Mouse (Mus musculus): ENCODE data around the gene Lrrc73. TPM values are rescaled to one million over a fixed set of nuclear protein-coding genes. Genes with fewer than 3 reads are reported as not detected.
A peak's percentile ranks its signal among the peaks of the same experiment; 100 is the strongest.

The Lrrc73 gene
- total RNA-seq (2021), result 10 to 100 TPM; 63.1 to 73.6 TPM

DNA sequence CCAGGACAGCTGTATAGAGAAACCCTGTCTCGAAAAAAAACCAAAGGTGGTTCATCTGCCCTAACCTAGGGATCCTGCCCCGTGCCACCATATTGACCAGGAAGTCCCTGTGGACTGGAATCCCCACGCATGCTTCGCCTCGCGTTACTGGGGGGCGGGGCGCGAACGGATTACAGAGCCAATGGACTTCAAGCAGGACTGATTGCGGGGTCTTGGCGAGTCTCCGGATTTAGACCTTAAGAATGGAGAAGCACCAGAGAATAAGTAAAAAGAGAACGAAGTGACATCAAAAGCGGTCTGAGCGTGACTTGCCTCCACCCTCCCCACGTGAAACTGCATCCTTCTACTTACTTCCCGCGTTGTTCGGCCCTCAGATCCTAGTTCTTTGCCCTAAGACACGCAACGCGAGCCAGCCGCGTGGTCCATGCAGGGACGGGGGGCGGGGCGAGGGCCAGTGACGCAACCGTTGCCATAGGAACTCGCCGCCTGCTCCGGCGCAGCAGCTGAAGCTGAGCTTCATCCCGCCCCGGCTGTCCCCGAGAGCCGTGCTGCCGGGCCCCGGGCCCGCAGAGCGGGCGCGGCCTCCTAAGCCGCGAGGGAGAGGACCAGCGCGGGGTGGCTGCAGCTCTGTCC, at the start of gene Lrrc73:
Lrrc73 (plus strand) TSS at position 80 of the 633 bp plus-strand sequence.
- peak; percentile 93 to 94 for DNase-seq (ENCODE audit: low spot score in 2 of 2)
- intact Hi-C loops (cut with DNase I), result no loop called here

DNA sequence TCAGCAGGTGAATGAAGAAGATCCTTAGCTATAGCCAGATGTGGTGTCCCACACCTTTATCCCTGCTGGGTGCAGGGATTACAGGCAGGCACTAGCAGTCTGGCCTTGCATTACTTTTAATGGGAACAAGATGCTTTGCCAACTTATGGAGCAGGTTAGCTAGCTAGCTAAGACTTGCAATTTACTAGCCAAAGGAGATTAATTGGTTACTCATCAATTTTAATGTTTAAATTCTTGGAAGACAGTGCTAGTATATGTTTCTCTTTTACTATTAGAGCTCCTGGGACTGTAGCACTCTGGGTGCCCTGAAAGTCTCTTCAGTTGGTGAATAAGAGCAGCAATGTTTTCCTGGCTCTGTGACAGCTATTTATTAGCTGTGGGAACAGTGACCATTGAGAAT, 46.7 kb upstream of the Lrrc73 start:
- no peak for DNase-seq (ENCODE audit: low spot score in 2 of 2)
- intact Hi-C loops (cut with DNase I), result no loop called here

DNA sequence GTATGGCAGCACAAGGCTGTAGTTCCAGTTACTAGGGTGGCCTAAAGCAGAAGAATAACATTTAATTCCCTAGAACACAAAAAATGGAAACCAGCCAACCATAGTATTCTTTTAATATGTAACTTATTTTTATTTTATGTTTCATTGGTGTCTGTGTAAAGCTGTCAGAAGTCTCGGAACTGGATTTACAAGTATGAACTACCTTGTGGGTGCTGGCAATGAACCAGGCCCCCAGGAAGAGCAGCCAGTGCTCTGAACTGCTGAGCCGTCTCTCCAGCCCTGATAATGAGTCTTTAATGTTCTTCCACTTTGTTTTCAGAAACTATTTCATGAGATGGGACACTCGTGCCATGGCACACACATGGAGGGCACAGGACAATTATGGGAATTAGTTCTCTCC, 42.8 kb upstream of the Lrrc73 start:
- DNase-seq (ENCODE audit: low spot score in 2 of 2), result no peak
- intact Hi-C loops (cut with DNase I), result no loop called here

DNA sequence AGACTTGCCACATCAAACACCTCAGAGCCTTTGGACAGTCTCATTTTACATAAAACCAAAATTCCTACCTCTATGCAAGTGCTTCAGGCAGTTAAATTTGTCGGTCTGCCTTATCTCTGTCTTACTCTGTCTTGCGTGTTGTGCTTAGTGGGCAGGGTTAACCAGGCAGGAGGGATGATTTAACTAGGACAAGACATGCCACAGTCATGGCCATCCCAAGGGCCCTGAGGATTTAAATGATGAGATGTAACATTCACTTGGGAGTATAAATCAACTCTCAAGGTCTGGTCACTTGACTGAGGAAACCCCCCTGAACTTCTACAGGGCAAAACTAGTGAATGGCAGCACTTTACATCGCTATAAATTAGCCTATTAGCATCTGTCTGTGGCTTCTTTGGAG, 31.7 kb upstream of the Lrrc73 start:
- no peak for DNase-seq (ENCODE audit: low spot score in 2 of 2)
- intact Hi-C loops (cut with DNase I), result loop anchor here (5.0 kb wide), 1 partner anchor 39 kb away; no protein-coding TSS in a partner anchor

DNA sequence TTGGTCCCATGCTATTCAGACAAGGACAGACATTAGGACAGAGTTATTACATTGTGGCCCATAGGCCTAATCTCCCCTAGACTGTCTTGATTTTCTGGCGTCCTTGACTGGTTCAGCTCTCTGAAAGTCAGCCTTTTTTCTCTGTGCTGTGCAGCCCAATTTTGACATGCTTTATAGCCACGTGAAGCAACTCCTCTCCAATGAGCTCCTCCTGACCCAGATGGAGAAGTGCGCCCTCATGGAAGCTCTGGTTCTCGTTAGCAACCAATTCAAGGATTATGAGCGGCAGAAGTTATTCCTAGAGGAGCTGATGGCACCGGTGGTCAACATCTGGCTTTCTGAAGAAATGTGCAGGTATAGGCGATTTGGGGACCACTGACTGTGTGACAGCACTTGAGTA, 25.8 kb upstream of the Lrrc73 start:
- DNase-seq (ENCODE audit: low spot score in 2 of 2), result no peak
- intact Hi-C loops (cut with DNase I), result no loop called here

DNA sequence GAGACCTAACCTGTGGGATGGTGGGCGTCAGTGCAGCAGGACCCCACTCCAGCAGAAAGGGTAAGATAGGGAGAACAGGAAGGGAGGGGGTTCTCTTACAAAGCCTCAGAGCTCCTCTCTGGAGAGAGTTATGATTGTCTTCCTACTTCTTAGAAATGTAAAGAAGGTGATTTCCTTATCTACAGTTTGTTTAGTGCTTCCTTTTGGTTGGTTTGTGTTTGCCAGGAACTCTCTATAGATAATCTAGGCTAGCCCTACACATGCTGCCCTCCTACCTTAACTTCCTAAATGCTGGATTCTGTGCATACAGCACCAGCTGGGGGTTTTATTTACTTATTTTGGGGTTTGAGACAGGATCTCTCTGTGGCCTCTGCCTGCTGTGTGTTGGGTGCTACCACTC, 17.3 kb upstream of the Lrrc73 start:
- intact Hi-C loops (cut with DNase I), result no loop called here
- DNase-seq (ENCODE audit: low spot score in 2 of 2), result no peak

DNA sequence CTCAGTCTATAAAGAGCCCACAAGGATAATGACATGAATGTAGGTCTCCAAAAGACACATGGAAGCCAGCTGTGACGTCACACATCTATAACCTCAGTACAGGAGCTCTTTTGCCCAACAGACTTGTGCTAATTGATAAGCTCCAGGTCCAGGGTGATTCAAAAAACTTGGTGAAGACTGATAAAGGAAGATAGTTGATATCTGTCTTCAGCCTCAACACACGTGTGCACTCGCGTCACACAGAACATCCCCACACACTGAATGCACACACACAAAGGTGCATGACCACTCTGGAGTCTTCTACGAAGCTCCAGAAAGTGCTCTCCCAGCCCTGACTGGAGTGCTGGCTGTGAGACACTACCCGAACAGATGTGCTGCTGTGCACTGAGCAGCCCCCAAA, 16.3 kb upstream of the Lrrc73 start:
- no peak for DNase-seq (ENCODE audit: low spot score in 2 of 2)
- intact Hi-C loops (cut with DNase I), result no loop called here

DNA sequence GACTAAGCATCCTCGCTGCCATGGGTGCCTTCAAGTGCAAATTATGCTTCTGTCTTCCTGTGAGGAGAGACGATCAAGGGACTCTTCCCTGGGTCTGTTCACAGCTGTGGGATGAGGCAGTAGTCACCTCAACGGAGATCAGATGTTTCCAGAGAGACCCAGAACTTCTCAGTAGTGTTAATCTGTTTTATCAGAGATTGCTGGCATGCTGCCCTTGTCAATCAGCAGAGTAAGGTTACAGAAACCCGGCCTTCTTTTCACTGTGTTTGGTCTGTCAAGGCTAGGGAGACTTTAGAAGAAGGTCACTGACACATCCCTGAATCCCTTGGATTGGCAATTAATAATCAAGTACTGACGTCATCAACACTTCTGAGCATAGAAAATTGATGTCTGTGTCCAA, 15.9 kb upstream of the Lrrc73 start:
- DNase-seq (ENCODE audit: low spot score in 2 of 2), result no peak
- intact Hi-C loops (cut with DNase I), result no loop called here

DNA sequence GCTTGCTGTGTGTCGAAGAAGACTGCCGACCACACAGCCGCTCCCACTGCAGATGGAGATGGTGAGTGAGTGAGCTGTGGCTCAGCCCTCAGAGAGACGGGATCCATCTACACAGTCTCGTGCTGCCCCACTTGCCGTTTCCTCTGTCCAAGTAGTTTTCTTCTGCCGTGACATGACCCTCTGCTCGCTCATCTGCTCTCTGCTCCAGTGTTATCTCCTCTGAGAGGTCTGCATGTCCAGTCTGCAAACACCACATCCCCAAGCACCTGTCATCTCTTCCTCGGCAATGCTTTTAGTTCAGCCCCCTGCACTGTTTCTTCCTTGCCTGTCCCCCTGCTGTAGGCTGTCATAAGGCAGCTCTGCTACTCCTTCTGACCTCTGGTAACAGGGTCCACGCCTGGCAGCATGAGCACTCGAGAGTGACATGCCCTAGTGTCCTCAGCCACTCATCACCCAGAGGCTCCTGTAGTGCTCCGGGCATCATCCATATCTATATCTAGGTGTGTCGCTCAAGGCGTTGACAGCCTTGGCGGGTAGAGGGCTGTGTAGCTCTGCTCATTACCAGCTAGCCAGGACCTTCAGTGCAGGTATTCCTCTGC, 13.7 kb upstream of the Lrrc73 start:
- no peak for DNase-seq (ENCODE audit: low spot score in 2 of 2)
- intact Hi-C loops (cut with DNase I), result no loop called here

DNA sequence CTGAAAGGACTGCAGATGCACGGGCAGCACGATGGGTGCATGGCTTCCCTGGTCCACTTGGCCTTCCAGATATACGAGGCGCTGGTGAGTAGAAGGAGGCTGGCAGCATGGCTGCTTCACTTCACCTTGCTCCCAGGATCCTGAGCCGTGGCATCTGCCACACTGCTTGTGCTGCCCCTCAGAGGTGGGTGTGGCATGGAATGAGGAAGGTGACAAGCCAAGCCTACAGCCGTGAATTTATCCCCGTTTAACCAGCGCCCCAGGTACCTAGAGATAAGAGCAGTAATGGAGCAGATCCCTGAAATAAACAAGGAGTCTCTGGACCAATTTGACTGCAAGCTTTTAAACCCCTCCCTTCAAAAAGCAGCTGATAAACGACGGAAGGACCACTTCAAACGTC, 11.9 kb upstream of the Lrrc73 start:
- no peak for DNase-seq (ENCODE audit: low spot score in 2 of 2)

DNA sequence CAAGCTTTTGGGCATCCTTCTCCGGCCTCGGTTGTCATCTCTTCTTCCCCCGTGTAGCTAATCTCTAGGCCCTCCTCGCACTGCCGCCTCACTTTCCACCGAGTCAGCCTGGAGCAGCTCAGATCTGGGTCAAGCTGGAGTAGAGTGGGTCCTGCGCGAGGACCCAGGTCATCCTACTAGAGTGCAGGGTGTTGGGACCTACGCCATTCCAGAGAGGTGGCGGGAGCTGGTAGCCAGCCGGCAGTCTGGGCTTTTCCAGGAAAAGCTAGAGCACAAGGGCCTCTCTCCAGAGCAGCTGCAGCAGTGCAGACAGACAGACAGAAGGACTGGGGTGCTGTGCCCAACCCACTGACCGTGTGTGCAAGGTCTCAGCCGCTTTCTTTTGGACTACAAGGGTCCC, 11.1 kb upstream of the Lrrc73 start:
- no peak for DNase-seq (ENCODE audit: low spot score in 2 of 2)
- intact Hi-C loops (cut with DNase I), result no loop called here

More for the DNA sequence above, 11.9 kb upstream of the Lrrc73 start:
- intact Hi-C loops (cut with DNase I), result no loop called here

DNA sequence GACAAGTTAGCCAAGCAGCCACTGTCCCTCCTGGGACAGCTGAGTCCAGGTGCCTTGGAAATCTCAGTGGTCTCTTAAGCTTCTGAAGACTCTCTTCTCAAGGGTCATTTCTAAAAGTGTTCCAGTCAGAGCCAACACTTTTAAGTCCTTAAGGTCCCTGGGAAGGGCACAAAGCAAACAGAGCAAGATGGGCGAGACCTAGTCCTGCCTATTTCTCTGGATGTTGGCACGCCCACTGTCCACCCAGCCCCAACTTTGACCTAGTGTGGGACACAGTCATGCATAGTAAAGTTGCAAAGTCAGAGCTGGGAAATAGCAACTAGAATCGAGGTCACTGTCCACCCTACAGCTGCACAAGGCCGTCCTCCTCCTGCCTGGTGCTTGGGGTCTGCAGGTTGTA, 10.3 kb upstream of the Lrrc73 start:
- intact Hi-C loops (cut with DNase I), result no loop called here
- no peak for DNase-seq (ENCODE audit: low spot score in 2 of 2)

DNA sequence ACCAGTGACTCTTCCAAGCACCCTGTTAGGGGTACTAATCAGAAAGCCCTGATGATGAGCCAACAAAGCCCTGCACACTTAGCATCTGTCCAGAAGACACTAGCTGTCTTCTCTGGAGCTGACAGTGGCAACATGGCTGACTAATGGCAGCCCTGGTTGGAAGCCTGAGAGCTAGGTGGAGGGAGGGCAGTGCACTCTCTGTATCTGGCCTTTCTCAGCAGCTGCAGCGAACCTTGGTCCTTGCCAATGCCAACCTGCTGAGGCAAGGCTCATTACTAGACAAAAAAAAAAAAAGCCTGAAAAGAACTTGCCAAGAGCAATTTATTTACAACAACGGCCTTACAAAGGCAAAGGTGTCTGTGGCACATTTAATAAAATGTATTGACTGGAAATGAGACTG, 9.7 kb upstream of the Lrrc73 start:
- no peak for DNase-seq (ENCODE audit: low spot score in 2 of 2)
- intact Hi-C loops (cut with DNase I), result no loop called here

DNA sequence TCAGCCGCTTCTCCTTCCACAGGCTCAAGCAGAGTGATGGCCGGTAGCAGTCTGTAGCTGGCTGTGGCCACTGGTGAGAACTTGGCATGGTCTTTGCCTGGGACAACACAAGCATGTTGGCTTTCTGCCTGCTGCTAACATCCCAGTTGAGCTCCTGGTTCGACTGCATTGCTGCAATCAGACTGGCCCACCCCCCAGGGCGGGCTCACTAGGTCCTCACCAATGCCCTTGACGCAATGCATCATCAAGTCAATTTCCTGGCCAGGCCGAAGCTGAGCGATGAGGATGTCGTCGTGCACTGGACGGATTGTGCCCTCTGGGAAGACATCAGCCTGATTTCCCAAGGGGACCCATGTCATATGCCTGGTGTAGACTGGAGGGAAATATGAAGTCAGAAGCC, 8.8 kb upstream of the Lrrc73 start:
- intact Hi-C loops (cut with DNase I), result no loop called here
- no peak for DNase-seq (ENCODE audit: low spot score in 2 of 2)

DNA sequence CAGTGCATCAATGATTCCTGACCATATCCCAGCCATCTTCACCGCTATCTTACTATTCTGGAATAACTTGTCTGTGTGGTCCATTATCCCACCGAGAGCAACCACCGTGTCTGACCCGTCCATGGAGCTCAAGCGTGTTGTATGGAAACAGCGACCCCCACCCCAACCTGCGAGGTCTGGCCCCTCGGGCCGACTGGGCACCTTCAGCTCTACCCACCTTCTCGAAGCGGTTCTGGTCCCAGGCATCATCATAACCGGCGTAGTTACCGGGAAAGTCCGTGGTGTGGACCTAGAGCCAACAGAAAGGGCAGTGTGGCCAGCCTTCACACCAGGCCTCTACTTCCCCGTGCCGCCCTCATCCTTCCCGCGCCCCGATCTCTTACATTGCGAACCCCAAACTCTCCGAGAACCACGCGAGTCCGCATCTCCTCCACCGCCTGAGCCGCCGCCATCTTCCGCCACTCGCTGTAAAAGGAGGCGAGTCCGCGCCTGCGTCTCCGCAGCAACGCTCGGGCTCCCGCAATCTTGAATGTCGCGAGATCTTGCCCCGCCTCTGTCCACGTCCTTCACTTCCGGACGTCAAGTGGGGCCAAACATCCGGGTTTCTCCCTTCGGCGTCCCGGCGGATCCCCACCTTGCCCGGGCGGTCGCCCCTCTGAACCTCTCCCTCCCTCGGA, 5.7 kb upstream of the Lrrc73 start, which contains the start of the genes Polr1c and Yipf3:
Polr1c (minus strand) TSS at position 543 of the 677 bp plus-strand sequence.
Yipf3 (plus strand) TSS at position 569 of the 677 bp plus-strand sequence.
- intact Hi-C loops (cut with DNase I), result no loop called here

DNA sequence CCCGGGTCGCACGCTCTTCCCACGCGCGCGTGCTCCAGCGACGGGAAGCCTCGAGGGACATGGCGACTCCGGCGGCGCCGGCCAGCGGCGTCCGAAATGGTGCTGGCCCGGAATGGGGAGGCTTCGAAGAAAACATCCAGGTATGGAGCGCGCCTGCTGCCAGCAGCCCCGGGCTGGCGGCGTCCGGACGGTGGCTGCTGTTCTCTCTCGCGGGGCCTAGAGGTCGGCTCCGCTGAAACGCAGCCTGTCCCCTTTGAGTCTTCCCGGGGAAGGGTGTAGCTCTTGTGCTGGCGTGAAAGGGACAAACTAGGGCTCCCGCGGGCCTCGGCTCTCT, 5.2 kb upstream of the Lrrc73 start:
- no peak for DNase-seq (ENCODE audit: low spot score in 2 of 2)
- intact Hi-C loops (cut with DNase I), result no loop called here

More for the DNA sequence above, 5.7 kb upstream of the Lrrc73 start, which contains the start of the genes Polr1c and Yipf3:
- peak; percentile 95 to 97 for DNase-seq (ENCODE audit: low spot score in 2 of 2)

DNA sequence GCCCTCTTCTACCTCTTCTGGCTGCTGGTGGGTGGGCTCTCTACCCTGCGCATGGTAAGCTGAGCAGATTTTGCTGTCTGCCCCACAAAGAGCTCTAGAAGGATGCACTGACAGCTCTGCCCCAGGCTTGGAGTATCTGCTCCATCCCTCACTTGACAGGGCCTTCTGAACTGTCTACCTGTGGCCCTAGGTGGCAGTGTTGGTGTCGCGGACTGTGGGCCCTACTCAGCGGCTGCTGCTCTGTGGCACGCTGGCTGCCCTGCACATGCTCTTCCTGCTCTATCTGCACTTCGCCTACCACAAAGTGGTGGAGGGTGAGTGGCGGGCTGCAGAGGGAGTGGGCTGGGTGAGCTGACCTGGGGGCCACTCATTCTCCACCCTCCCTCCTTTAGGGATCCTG, 2.2 kb upstream of the Lrrc73 start:
- intact Hi-C loops (cut with DNase I), result no loop called here
- no peak for DNase-seq (ENCODE audit: low spot score in 2 of 2)

DNA sequence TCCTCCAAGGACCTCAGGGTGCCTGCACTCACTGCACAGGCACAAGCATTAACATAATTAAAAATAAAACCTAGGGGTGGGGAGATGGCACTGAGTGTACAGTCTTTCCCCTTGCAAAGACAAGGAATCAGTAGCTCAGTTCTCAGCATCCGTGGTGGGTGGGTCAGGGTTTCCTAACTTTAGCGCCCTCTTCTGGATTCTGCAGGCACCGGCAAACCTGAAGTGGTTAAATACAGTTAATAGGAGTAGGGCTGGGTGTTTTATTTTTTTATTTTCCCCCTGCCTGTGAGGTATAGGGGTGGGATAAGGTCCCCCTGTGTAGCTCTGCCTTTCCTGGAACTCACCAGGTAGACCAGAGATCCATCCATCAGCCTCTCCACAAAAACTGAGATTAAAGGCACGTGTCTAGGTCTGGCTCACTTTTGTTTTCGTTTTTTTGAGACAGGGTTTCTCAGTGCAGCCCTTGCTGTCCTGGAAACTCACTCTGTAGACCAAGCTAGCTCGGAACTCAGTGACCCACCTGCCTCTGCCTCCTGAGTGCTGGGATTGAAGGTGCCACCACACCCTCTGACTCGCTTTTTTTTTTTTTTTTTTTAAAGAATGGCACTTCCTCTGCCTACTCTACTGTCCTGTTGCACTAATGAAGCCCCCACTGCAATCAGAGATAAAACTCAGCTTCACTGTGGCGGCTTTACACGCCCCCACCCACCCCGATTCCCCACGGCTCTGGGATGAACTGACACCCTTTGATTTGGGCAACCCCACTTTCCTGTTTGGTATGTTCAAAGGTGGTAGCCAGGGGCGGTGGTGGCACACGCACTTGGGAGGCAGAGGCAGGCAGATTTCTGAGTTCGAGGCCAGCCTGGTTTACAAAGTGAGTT, 520 bp upstream of the Lrrc73 start:
- intact Hi-C loops (cut with DNase I), result no loop called here
- no peak for DNase-seq (ENCODE audit: low spot score in 2 of 2)

DNA sequence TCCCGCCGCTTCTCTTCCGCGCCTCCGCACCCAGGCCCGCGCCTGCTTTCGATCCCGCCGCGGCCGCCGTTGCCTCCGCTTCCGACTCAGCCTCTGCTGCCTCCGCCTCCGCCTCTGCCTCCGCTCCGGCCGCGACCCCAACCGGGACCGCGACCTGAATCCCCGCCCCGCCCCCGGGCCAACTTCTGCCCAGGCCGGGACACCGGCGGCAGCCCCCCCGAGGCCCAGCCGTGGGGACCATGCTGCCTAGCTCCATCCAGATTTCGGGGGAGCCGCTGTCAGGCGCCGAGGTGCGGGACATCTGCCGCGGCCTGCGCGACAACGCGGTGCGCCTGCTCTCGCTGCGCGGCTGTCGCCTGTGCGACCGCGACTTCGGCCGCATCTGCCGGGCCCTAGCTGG, 775 bp downstream of the Lrrc73 start:
- DNase-seq (ENCODE audit: low spot score in 2 of 2), result no peak

DNA sequence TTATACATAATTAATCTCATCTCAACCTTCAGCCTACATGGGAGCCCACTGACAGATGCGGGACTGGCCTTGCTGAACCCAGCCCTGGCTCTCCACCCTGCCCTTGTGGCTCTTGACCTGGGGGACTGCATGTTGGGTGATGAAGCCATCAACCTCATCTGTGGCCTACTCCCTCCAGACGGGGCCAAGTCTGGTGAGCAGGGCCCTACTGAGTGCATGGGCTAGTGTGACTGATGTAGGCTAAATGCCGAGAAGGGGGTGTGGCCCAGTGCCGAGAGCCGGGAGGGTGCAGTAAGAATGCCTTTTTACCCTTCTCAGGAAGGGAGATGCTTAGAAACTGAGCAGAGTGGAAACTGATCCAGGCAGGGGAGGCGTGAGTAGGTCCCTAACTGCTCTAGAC, 1.8 kb downstream of the Lrrc73 start:
- intact Hi-C loops (cut with DNase I), result no loop called here
- DNase-seq (ENCODE audit: low spot score in 2 of 2), result no peak

More for the DNA sequence above, 775 bp downstream of the Lrrc73 start:
- intact Hi-C loops (cut with DNase I), result no loop called here

All from left cerebral cortex, postnatal 36 days (tissue).